Mouse (Mus musculus) adrenal gland, postnatal 4 days (tissue): ENCODE measurements around the gene Mbd3. TPM values are rescaled to one million over a fixed set of nuclear protein-coding genes. Genes with fewer than 3 reads are reported as not detected.

Experiments used
- DNase-seq, 2 experiments: peaks; one replicate each; pipeline ENCODE4 v3.0.0; 2021 to 2022; ENCODE audit warnings: low spot score in 2 of 2, mixed read lengths in 2 of 2
- total RNA-seq, 2 experiments: library from RNA; stranded (reverse); gene quantifications; 2 replicates each; pipeline ENCODE4 v1.2.3; 2021

Gene Mbd3
- total RNA-seq, 2 experiments from 2014 or later: 142 to 147 TPM

DNA sequence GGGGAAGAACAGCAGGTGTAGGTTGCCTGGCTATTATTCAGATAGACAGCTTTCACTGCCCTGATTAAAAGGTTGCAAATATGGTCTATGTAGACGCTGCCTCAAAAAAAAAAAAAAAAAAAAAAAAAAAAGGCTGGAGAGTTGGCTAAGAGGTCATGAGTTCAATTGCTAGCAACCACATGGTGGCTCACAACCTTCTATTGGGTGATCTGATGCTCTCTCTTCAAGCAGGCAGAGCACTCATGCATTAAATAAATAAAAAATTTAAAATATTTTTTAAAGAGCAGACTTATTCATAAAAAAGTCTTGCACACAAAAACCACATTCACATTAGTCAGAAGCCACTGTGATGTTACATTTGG, 1.2 kb downstream of the Mbd3 start:
- DNase-seq: no peak

DNA sequence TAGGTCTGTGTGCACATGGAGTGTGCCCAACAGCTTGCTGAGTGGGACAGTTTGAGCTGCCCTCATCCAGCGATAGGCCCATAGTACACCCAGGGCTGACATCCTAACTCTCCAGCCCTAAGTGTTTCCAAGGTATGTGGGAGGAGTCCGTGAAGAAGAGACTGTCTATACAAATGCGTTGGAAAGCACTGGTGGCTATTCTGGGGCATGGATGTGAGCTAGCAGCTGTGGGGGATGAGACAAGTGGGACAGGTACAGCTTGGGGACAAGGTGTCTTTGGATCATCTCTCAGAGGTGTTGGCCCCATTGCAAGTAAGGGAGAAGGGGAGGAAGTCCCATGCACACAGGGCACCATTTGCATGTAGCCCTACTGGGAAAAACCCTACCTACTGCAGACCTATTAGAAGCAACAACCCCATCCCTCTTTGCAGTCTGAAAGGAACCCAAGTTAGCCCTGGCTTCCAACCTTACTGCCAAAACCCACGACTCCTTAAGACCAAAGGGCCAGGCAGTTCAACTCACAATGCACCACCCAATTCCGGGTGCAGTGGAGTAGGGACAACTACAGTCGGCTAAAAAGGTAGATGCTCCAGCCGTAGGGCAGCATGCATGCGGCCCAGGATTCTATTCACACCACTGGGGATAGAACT, 1.7 kb downstream of the Mbd3 start:
- no peak for DNase-seq

DNA sequence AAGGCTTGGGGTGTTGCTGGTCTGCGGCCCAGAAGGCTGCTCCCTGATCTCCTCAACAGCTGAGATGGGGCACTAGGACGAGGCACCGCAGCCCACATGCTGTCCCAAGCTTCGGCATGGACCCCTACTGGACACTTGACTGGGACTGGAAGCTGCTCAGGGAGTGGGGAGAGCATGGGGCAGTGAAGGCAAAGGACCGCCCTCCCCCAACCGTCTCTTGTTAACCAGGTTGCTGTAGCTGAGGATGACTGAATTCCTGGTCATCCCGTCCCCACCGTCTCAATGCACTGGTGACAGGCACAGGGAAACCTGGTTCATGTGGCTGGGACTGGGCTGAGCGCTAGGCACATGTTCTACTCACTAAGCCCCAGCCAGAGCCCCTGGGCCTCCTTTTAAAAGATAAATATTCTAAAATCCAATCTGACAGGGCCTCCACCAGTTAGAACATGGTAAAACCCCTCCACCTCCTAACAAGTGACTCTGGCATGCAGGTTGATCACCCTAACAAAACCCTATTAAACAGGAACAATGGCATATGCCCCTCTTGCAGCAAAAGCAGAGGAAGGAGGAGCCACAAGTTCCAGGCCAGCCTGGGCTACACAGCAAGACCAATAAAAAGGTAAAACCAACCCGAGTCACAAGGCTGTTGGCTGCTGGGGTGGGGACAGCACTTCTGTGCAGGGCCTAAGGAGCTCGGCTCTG, 2.4 kb downstream of the Mbd3 start:
- no peak for DNase-seq

DNA sequence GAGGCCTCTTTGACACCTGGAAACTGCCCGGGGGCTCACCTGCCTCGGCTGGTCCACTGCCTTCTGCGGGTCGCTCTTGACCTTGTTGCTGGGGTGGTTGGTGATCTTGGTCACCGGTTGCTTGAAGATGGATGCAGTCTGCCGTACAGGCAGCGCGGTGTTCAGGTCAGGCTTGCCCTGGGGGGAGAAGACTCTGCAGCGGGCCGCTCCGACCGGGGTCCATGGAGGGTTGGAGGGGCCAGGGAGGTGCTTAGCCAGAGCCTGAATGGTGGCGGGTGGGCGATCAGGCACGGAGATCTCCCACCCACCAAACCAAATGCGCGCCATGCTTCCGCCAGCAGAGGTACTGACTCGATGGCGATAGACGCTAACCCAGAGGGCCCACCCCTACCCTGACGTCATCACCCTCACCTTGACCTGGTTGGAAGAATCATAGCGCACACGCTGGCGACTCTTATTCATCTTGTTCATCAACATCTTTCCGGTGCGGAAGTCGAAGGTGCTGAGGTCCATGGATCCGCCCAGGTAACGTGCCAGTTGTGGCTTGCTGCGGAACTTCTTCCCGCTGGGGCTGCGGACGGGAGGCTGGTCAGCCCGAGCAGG, 4.2 kb downstream of the Mbd3 start:
- no peak for DNase-seq

DNA sequence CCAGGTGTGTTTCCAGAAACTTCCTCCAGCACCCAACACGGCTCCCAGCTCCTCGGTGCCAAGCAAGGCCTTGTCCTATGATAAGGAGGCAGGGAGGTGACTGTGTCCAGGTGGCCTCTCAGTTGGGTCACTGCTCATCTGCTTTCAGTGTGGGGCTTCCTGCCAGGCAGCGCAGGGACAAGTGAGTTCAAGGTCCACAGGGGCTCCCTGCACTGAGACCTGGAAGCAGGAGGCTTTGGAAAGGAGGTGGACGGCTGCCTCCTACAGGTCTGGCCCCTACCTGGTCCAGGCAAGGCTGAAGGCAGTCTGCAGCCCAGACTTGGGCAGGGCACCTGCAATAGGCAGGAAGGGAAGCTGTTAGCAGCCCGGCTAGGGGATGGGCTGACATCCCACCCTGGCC, 6.7 kb downstream of the Mbd3 start:
- DNase-seq: no peak

DNA sequence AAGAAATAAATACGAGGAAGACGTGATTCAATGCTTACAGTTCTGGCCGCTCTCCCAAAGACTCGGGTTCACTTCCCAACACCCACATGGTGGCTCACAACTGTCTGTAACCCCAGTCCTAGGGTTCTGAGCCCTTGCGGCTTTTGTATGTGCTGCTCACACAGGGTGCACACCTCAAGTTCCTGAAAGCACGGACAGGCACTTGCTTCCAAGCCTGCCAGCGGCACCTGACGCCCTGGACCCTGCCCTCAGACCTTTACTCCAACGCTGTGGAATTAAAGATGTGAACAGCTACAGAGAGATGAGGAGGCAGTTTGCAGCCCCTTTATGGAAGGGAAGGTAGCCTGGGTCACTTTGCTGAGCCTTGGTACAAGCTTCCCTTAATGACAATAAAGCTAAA, 8.7 kb downstream of the Mbd3 start:
- no peak for DNase-seq

DNA sequence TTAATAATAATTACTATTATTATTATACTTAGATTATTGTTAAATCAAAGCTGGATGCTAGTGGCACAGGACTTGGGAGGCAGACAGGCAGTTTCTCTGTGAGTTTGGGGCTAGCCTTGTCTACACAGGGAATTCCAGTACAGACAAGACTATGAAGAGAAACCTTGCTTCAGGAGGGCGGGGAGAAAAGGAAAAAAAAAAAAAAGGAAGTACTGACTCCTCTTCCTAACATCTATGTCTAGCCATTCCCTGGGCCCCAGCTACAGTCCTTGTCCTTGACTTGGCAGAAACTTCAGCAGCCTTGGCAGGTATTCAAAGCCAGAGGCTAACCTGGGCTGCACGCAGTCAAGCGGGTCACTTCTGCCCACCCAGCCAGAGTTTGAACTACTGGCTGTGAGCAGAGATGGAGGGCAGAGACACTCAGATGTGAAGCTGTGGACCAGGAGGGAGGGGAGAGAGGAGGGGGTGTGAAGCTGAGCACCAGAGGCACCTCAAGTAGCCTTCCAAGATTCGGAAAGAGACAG, 10.1 kb downstream of the Mbd3 start:
- no peak for DNase-seq

DNA sequence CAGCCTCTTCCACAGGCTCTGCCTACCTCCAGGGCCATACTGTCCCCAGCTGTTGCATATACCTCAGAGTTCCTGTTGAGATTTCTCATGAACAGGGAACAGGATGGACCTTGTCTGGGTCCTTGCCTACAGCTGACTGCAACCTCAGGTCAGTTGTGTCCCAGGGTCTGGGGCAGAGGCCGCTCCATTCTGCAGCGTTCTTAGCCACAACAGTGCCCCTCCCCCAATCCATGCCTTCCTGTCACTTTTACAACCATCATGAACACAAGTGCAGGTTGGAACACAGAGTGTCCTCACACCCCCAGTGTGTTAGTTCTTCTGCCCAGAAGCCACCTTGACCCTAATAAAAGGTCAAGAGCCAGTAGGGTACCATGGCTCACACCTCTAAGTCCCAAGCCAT, 10.6 kb downstream of the Mbd3 start:
- DNase-seq: no peak

DNA sequence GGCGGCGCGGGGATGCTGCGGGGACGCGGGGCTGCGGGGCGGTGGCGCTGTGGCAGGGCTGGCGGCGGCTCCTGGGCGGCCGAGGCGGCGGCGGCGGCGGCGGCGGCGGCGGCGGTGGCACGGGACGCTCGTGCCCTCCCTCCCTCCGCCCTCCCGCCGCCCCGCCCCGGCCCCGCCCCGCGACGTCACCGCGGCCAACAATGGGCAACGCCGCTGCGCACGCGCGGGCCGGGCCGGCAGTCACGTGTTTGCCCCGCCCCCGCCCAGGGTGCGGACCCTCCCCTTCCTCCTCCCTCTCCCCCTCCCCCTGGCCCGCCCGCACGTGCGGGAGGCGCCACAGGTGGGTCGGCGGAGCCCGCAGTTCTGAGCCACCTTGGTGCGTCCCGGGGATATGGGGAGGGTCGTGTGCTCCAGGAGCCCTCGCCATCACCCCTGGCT, 11.8 kb downstream of the Mbd3 start, which contains the start of gene Mex3d:
Gene Mex3d (minus strand): TSS at position 138 of the 438 bp plus-strand sequence.
- peak; percentile 75 to 79 for DNase-seq

DNA sequence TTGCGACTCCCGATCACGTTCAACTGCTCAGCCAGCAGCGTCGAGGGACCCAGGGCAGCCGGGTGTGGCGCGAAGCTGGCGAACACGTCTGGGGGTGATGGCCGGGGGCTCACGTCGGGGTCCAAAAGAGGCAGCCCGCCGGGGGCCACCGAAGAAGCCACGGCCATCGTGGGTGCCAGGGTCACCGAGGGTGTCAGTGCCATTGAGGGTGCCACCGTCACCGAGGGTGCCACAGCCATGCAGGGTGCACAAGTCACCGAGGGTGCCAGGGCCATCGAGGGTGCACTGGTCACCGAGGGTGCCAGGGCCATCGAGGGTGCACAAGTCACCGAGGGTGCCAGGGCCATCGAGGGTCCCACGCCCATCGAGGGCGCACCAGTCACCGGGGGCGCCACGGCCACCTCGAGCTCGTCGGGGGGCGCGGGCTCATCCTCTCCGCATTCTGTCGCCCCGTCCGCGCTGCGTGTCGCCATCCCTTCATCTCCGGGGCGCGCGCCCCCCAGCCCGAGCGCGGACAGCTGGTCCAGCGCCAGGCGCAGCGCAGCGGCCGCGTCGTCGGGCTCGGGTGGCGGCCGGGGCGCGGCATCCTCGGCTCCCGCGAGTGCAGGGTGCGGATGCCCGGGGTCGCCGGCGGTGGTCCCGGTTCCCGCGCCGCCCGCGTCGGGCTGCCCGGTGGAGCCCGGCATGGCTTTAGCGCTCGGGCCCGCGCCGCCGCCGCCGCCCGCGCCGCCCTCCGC, 12.4 kb downstream of the Mbd3 start:
- DNase-seq: no peak

DNA sequence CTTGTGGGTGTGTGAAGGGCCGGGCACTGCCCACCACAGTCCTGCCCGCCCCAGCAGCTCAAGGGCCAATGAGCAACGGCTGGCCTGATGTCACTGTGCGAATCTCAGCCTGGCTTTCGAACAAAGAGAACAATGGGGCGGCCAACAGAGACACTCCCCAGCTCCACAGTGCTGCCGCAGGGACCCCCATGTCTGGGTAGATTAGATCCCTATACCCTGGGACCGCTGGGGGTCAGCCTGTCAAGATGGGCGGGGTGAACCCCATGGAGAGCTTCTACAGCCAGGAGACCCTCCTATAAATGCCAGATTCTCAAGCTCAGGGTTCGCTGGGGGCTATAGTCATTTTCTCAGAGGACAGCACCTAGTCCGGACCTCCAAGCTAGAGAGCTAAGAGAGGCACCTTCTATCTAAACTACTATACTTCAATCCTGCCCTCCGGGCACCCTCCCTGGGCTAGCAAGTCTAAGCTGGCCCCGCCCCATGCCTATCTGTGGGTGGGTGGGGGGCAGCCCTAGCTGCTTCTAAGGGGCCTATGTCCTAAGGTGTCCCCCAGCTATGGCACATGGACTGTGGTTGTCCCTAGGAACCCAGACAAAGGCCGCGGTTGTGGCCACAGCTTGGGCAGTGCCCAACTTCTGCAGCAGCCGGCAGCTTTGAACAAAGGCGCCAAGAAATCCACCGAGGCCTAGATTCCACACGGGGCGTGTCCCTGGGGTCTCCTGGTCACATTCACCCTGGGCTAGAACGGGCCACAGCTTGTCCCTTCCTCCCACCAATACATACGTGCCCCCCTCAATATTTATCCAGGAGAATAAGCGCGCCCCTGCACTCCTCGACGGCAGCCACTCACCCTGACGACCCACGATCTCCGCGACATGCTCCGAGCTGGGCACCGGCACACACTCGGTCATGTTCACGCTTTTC, 13.3 kb downstream of the Mbd3 start:
- no peak for DNase-seq

DNA sequence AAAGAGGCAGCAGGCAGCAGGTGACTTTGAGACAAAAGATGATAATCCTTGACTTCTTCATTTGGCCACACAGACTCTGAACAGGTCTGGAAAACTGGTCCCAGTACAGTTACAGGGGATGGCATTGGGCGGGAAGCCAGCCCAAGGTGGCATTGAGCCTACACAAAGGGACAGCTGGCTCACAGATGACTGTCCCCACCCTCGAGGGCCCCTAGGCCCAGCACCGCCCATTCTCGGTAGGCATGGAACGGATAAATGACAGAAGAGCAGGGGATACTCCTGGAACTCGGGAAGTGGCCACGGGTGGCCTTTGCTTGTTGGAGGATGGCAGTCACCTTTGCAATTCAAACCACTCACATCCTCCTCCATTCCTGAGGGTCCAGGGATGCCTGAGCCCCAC, 14.0 kb downstream of the Mbd3 start:
- no peak for DNase-seq

DNA sequence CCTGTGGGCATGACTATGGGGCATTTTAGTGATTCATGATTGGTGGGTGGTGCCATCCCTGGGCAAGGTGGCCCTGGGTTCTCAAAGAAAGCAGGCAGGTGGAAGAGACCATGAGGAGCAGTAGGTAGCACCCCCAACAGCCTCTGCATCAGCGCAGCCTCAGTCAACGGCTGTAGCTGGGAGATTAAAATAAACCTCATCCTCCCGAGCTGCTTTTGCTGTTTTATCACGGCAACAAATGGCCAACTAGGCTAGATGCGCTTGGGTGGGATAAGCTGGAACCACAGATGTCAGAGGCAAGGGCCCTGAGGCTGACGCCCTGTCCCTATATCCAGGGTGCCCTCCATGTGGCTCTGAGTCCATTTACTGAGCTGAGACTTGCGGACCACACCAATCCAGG, 14.6 kb downstream of the Mbd3 start:
- no peak for DNase-seq

DNA sequence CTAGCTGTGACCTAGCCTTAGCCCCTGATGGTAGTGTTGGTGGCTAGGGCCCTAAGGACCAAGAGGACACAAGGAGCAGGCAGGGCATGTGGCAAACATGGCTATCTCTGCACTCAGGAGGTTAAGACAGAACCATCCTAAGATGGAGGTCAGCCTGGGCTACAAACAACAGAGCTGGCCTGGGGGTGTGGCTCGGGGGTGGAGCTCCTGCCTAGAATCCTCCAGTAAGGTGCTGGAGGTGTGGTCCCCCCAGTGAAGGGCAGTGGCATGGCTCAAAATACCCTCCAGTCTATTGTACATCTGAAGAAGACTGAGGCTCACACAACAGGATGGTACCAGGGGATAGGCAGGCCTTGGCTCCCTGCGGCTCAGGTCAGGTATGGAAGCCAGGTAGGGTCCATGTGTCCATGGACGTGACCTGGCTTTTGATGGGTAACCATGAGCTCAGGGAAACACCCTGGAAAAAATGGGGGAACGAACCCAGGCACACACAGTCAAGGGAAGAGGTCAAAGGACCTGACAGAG, 15.2 kb downstream of the Mbd3 start:
- no peak for DNase-seq

DNA sequence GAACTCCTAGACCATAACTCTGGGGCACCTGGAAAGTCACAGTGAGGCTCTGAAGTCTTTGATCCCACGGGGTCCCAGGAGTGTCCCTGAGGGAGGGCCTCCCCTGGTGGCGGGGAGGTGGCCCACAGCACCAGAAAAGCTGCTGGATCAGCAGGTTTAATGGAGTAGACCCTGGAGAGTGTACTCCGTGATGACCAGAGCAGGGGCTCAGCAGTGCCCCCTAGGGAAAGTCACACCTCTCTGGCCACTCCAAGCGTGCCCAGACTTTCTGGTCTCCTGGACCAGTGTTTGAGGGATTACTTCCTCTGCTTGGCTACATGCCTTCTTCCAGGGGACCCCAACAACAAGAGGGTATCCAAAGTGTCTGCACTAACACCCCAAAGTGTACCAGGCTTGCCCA, 15.9 kb downstream of the Mbd3 start:
- DNase-seq: no peak

DNA sequence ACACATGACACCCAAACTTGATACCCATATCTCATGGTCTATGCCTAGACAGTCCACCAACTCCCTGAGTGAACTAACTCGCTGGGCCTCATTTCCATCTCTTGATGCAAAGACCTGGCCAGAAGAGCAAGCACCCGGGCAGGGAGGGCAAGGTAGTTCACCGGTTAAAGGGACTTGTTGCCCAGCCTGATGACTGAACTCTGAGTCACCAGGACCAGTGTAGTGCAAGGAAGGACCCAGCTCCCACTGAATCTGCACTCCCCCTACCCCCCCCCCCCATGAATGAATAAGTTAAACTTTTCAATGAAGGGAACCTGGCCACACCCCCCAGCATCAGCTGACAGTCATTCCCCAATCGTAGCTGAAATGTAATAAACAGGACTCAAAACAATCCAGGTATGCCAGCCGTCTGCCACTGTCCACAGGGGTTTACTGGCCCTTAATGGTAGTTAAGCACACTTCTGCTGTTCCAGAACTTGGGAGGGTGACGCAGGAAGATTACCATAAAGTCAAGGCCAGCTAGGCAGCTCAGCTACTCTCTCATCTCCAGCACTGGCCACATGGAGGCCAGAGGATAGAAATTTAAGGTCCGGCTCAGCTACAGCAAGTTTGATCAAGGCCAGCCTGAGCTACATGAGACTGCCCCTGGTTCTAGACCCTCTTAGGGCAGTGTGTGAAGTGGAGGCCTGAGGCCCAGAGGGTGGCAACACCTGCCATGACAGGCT, 16.5 kb downstream of the Mbd3 start:
- DNase-seq: no peak

DNA sequence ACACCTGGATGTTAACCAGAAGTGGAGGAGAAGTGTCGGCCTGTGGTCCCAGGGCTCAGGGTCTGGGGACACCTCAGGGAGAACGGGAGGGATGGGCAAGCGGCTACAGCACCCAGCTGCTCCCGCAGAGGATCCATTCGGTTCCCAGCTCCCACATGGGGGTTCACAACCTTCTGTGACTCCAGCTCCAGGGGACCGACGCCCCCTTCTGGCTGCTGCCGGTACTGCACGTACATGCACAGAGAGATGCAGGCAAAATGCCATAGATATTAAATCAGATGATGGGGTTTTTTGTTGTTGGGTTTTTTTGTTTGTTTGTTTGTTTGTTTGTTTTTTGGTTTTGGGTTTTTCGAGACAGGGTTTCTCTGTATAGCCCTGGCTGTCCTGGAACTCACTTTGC, 21.6 kb downstream of the Mbd3 start:
- DNase-seq: no peak

DNA sequence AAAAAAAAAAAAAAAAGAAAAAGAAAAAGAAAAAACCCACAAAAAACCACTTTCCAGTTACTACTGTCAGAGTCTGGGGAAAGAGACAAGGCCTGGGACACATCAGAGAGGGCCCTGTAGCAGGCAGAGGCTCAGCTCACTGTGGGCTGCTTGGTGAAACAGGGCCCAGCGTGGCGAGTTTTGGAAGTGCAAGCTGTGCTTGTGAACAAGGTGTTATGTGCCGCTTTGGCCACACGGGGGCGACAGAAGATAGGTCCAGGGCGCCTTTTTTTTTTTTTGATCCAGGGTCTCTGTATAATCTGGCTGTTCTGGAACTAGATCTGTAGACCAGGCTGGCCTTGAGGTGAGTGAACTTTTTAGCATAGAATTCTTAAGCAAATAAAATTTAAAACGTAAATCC, 23.2 kb downstream of the Mbd3 start:
- DNase-seq: peak; percentile 73 to 91

DNA sequence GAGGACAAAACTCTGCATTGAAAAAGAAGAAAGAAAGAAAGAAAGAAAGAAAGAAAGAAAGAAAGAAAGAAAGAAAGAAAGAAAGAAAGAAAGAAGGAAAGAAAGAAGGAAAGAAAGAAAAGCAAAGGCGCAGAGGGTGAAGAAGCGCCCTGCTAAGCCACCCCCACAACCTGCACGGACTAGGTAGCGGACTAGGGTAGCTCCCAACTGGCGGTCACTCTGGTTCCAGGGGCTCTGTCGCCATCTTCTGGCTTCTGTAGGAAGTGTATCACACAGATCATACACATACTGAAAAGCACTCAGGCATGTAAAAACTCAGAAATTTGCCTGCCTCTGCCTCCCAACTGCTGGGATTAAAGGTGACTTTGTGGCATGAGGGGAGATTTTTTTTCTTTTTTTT, 25.3 kb downstream of the Mbd3 start:
- peak in 1 of 2 experiments; percentile 61 for DNase-seq

DNA sequence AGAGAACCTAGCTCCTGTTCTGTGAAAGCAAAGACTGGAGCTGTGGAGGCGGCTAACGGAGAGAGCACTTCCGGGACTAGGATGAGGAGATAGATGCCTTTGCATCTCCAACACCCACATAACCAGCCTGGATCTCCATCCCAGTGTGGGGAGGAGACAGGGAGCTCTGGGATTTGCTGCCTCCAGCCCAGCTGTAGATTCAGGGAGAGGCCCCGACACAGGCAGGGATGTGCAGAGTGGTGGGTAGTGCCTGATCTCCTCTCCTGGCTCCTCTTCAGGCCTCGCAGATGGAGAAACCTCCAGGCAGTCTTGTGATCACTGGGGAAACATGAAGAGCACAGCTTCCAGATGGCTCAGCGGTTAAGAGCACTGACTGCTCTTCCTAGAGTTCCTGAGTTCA, 26.6 kb downstream of the Mbd3 start:
- no peak for DNase-seq
